Mouse (Mus musculus): ENCODE data around the gene Map3k20.

DNA sequence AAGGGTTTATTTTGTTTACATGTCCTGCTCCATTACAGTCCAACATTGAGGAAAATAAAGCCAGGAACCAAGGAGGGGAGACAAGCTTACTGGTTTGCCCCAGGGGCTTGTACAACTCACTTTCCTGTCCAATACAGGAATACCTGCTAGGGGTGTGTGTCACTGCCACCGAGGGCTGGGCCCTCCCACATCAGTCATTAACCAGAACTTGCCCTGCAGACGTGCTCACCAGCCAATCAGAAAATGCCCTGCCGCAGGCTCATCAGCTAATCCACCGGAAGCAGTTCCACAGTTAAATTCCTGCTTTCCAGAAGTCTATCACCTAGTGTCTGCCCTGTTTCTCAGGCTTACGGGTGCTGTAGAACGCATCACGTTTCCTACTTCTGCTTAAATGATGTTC is 206.2 kb downstream of the Map3k20 start:
- no peak for TF ChIP-seq CTCF (IDR thresholded peaks at IDR 0.05; ENCODE audit: extremely low read depth, insufficient read depth, insufficient read length, insufficient replicate concordance)
- no peak for TF ChIP-seq POLR2A (IDR thresholded peaks at IDR 0.05; ENCODE audit: low read depth, low read length)
